Mouse (Mus musculus): ENCODE data around the gene Larp4b. TPM values are rescaled to one million over a fixed set of nuclear protein-coding genes. Genes with fewer than 3 reads are reported as not detected.

Larp4b gene
- polyA plus RNA-seq, 1 experiment: 2.0 TPM

DNA sequence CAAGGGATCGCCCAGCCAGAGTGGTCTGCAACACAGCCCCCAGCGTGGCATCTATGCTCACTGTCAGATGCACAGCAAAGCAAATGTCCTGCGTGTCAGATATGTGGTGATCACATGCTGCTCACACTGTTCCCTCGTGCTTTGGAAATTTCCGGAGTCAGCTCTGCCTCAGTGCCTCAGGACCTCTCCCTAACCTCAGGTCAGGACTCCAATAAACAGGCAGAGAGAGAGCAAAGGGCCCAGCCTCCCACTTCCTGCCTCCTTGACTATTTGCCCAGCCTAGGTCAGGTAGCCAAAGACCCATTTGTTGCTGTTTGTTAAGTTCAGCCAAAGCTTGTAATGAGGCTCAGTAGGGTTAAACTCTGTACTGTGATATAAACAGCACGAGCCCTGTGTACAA is 87.4 kb downstream of the Larp4b start:
- Histone ChIP-seq H3K27me3 (ENCODE audit: control insufficient read depth) (no peaks in the 10 kb centered on the region), H3K4me1 (ENCODE audit: control insufficient read depth) (peaks cover 4% of the 10 kb centered on the region), H3K9me3 (ENCODE audit: control insufficient read depth, low read length) (no peaks in the 10 kb centered on the region), H3K36me3 (ENCODE audit: control insufficient read depth) (peaks cover 10% of the 10 kb centered on the region), H3K4me3 (replicated peaks) (no peak overlapping the region)
- TF ChIP-seq GATA1 (IDR thresholded peaks at IDR 0.05; ENCODE audit: low read length): no peak
- no peak for TF ChIP-seq TAL1 (IDR thresholded peaks at IDR 0.05; ENCODE audit: low read length)

DNA sequence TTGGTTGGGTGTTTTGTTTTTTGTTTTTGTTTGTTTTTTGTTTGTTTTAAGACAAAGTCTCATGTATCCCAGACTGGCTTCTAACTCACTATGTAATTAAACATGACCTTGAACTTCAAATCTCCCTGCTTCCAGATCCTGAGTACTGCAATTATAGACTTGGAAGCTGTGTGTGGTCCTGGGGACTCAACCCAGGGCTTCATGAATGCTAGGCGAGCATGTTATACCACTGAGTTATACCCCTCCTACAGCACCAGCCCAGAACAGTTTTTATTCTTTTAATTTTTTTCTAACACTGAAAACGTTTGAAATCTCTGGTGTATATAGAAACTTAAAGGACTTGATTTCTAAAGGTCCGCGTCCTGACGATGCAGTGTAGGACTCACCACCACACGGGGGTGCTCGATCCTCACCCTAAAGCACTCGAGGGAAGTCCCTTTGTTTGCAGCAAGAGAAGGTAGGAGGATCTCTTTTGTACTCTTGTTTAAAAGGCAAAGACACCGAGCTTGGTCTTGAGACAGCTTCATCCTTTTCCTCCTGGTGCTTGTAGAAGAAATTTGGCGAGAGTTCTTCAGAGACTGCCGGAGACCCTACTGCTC is 88.1 kb downstream of the Larp4b start:
- H3K4me3 ChIP-seq (replicated peaks): no peak overlapping the region
- H3K36me3 ChIP-seq (ENCODE audit: control insufficient read depth): peaks cover 4% of the 10 kb centered on the region
- H3K27me3 ChIP-seq (ENCODE audit: control insufficient read depth): no peaks in the 10 kb centered on the region
- peaks cover 4% of the 10 kb centered on the region for H3K4me1 ChIP-seq (ENCODE audit: control insufficient read depth)
- TF ChIP-seq TAL1 (IDR thresholded peaks at IDR 0.05; ENCODE audit: low read length): no peak
- no peak for TF ChIP-seq GATA1 (IDR thresholded peaks at IDR 0.05; ENCODE audit: low read length)
- H3K9me3 ChIP-seq (ENCODE audit: control insufficient read depth, low read length): no peaks in the 10 kb centered on the region

DNA sequence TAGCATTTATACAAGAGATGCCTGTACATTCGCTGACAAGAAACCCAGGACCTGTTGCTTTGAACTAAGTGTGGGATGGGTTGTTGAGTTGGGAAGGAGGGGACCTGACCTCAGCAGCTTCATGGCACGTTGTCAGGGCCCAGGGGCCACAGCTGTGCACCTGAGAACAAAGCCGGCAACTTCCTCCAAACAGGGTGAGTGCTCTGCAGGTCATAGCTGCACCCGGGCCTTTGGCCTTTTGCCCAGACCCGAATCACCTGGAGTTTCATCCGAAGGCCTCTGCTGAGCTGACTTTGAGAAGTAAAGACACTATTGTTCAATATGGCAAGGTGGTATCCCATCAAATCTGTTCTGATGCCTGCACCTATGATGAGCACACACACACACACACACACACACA is 90.6 kb downstream of the Larp4b start:
- H3K4me1 ChIP-seq (ENCODE audit: control insufficient read depth): peaks cover 4% of the 10 kb centered on the region
- no peak for TF ChIP-seq TAL1 (IDR thresholded peaks at IDR 0.05; ENCODE audit: low read length)
- no peak for TF ChIP-seq GATA1 (IDR thresholded peaks at IDR 0.05; ENCODE audit: low read length)
- H3K36me3 ChIP-seq (ENCODE audit: control insufficient read depth): no peaks in the 10 kb centered on the region
- peaks cover 2% of the 10 kb centered on the region; the same call in 1 of the 2 replicates for H3K27me3 ChIP-seq (ENCODE audit: control insufficient read depth)
- H3K4me3 ChIP-seq (replicated peaks): no peak overlapping the region
- H3K9me3 ChIP-seq (ENCODE audit: control insufficient read depth, low read length): no peaks in the 10 kb centered on the region

DNA sequence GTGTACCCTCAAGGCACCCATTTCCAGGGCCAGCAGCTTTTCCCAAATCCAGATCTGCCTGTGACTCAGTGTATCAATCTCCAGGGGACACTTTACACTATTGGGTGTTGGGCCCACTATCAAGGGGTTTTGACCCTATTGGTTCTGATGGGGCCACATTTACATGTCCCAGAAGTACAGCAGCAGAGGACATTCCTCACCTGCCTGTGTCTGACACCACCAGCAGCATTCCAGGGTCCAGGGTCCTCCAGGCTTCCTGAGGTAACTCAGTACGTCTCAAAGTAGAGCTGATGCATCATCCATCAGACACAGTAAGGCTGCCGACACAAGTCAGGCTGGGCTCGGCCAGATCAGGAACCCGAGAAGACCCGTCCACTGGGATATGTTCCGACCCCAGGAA is 91.0 kb downstream of the Larp4b start:
- TF ChIP-seq TAL1 (IDR thresholded peaks at IDR 0.05; ENCODE audit: low read length) (no peak), GATA1 (IDR thresholded peaks at IDR 0.05; ENCODE audit: low read length) (no peak)
- Histone ChIP-seq H3K4me1 (ENCODE audit: control insufficient read depth) (peaks cover 2% of the 10 kb centered on the region; the same call in 1 of the 2 replicates), H3K36me3 (ENCODE audit: control insufficient read depth) (no peaks in the 10 kb centered on the region), H3K27me3 (ENCODE audit: control insufficient read depth) (peaks cover 2% of the 10 kb centered on the region; the same call in 1 of the 2 replicates), H3K4me3 (replicated peaks) (no peak overlapping the region), H3K9me3 (ENCODE audit: control insufficient read depth, low read length) (no peaks in the 10 kb centered on the region)

DNA sequence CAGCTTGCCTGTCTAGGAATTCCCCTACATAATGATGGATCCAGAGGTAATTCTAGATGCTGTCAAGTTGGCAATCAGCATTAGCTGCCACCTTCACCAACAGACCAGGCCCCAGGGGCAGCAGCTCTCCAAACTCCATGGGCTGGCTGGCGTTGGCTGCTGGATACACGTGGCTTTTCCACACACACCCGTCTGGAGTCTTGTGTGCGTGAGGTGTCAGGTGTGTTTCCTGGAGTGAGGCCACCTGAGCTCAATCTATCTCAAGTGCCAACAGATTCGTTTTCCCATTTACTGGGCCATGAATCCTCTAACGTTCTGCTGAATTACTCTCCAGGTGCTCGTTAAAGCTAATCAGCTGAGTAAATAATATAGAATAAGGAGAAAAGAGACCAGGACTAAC is 93.5 kb downstream of the Larp4b start:
- H3K9me3 ChIP-seq (ENCODE audit: control insufficient read depth, low read length): no peaks in the 10 kb centered on the region
- H3K4me1 ChIP-seq (ENCODE audit: control insufficient read depth): peaks cover 2% of the 10 kb centered on the region; the same call in 1 of the 2 replicates
- H3K27me3 ChIP-seq (ENCODE audit: control insufficient read depth): peaks cover 2% of the 10 kb centered on the region; the same call in 1 of the 2 replicates
- H3K36me3 ChIP-seq (ENCODE audit: control insufficient read depth): no peaks in the 10 kb centered on the region
- no peak overlapping the region for H3K4me3 ChIP-seq (replicated peaks)
- TF ChIP-seq TAL1 (IDR thresholded peaks at IDR 0.05; ENCODE audit: low read length) (no peak), GATA1 (IDR thresholded peaks at IDR 0.05; ENCODE audit: low read length) (no peak)

DNA sequence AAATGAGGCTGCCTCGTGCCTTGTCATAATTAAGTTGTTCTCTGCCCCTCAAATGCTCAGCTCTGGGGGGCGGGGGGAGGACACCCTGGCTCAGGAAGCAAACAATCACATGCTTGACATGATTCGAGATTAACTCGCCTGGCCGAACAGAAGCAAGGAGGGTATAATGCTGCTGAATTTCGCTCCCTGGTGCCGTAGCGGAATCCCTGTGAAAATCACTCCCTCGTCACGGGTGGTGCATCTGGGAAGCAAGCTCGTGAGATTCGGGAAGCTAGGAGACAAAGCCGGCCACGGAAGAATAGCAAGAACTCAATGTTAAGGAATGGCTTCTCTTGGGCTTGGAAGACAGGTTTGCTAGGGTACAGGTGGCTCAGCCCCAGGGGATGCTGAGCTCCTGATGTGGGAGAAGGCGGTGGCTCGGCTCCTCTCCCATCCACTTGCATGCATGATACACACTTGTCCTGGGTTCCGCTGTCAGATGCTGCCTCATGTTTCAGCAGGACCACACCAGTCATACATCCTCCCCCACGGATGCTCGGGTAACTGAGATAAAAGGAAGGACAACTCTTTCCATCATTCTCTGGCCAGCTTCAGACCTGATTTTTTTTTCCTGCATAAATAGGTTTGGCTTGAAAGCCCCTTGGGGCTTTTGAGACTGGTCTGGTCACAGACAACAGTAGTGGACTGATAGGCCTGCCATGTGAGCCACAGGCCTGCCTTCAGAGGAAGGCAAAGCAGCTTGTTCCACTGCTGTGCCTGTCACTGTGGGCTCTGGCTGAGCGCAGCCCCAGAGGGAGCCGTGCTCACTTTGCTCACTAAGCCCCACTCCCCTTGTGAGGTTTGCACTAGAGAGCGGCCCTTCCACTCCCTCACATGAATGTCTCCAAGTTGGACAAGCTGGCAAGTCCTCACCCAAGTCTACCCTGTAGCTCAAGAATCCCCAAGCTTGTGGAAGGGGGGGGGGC is 94.2 kb downstream of the Larp4b start:
- H3K27me3 ChIP-seq (ENCODE audit: control insufficient read depth): peaks cover 2% of the 10 kb centered on the region; the same call in 1 of the 2 replicates
- no peaks in the 10 kb centered on the region for H3K36me3 ChIP-seq (ENCODE audit: control insufficient read depth)
- H3K9me3 ChIP-seq (ENCODE audit: control insufficient read depth, low read length): no peaks in the 10 kb centered on the region
- TF ChIP-seq TAL1 (IDR thresholded peaks at IDR 0.05; ENCODE audit: low read length) (no peak), GATA1 (IDR thresholded peaks at IDR 0.05; ENCODE audit: low read length) (no peak)
- H3K4me3 ChIP-seq (replicated peaks): no peak overlapping the region
- H3K4me1 ChIP-seq (ENCODE audit: control insufficient read depth): peaks cover 2% of the 10 kb centered on the region; the same call in 1 of the 2 replicates

DNA sequence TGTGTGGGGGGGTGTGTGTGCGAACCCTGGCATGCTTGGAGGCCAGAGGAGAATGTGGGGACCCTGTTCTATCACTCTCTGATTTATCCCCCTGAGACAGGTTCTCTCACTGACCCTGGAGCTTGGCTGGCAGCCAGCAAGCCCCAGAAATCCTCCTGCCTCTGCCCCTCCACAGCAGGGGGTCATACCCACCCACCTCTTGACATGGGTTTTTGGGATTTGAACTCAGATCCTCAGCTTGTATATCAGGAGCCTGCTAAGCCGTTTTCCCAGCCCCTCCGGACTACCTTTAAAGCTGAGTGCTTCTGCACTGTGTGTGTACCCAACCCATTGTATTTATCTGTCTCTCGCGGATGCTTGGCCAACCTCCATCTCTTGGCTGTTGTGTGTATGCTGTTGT is 95.8 kb downstream of the Larp4b start:
- TF ChIP-seq TAL1 (IDR thresholded peaks at IDR 0.05; ENCODE audit: low read length): no peak
- TF ChIP-seq GATA1 (IDR thresholded peaks at IDR 0.05; ENCODE audit: low read length): no peak
- peaks cover 2% of the 10 kb centered on the region; the same call in 1 of the 2 replicates for H3K27me3 ChIP-seq (ENCODE audit: control insufficient read depth)
- no peaks in the 10 kb centered on the region for H3K36me3 ChIP-seq (ENCODE audit: control insufficient read depth)
- H3K9me3 ChIP-seq (ENCODE audit: control insufficient read depth, low read length): no peaks in the 10 kb centered on the region
- no peak overlapping the region for H3K4me3 ChIP-seq (replicated peaks)
- peaks cover 2% of the 10 kb centered on the region; the same call in 1 of the 2 replicates for H3K4me1 ChIP-seq (ENCODE audit: control insufficient read depth)

DNA sequence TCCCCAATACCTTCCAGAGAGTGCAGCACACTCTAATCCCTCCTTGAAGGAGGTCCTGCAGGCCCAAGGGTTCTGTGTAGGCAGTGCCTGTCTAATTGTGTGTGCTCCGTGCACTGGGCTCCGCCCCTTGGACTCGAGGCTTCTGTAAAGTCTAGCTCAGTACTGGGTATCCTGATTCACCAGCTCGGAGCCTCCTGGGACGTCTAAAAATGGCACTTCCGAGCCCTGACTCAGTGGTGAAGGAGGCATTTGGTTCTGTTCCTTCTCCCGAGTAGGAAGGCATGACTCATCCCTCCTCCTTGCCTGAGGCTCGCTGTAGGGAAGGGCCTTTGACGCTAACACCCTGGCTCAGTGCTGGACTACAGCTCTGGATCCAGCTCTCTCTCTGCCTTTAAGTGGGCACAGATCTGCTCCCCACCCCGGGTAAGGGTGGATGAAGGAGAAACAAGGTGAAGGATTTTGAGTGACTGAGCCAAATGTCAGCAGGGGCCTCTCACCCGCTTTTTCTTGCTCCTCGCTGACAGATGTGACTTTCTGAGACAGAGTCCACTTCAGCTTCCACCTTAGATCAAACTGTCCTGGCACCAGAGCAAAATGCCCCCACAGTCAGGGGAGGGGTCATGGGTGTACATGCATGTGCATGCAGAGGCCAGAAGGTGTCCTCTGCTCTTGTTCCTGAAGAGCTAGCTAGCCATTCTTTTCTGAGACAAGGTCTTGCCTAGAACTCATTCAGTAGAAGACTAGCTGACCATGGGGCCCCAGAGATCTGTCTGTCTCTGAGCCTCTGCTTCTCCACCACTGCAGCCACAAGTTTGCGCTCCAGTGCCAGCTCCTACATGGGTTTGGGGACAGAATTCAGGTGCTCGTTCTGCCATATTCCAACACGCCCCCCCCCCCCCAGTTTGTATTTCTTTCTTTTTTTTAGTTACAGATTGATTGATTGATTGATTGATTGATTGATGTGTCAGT is 97.8 kb downstream of the Larp4b start:
- TF ChIP-seq TAL1 (IDR thresholded peaks at IDR 0.05; ENCODE audit: low read length) (no peak), GATA1 (IDR thresholded peaks at IDR 0.05; ENCODE audit: low read length) (no peak)
- no peak overlapping the region for H3K4me3 ChIP-seq (replicated peaks)
- no peaks in the 10 kb centered on the region for H3K36me3 ChIP-seq (ENCODE audit: control insufficient read depth)
- no peaks in the 10 kb centered on the region for H3K9me3 ChIP-seq (ENCODE audit: control insufficient read depth, low read length)
- H3K27me3 ChIP-seq (ENCODE audit: control insufficient read depth): peaks cover 2% of the 10 kb centered on the region; the same call in 1 of the 2 replicates
- H3K4me1 ChIP-seq (ENCODE audit: control insufficient read depth): peaks cover 2% of the 10 kb centered on the region; the same call in 1 of the 2 replicates

Data from erythroblast, embryonic 14.5 days (primary cell).